Mouse (Mus musculus) E14TG2a.4 (cell line): ENCODE data around the gene Hoxa7.

Experiments used
- CTCF ChIP-seq: conservative IDR thresholded peaks from 2 replicates; pipeline ENCODE4 v1.5.1; 2014; ENCODE audit warnings: low read length
- NANOG ChIP-seq: IDR thresholded peaks from 2 replicates; pipeline ENCODE4 v1.6.1; 2014; ENCODE audit warnings: borderline replicate concordance, low read length, mixed read lengths

- TF ChIP-seq CTCF (no peak), NANOG (no peak)
Observed at GRCm38 (mm10) chr6:52173648-52174047, 48.0 kb downstream of the Hoxa7 start.
